Mouse (Mus musculus) cerebellum, postnatal 4 days (tissue): ENCODE data around the gene Polrmt.

ENCODE experiments used
- DNase-seq, 2 experiments: peaks; one replicate each; pipeline ENCODE4 v3.0.0; 2022; ENCODE audit warnings: low spot score in 2 of 2, mixed read lengths in 1 of 2

The Polrmt gene

DNA sequence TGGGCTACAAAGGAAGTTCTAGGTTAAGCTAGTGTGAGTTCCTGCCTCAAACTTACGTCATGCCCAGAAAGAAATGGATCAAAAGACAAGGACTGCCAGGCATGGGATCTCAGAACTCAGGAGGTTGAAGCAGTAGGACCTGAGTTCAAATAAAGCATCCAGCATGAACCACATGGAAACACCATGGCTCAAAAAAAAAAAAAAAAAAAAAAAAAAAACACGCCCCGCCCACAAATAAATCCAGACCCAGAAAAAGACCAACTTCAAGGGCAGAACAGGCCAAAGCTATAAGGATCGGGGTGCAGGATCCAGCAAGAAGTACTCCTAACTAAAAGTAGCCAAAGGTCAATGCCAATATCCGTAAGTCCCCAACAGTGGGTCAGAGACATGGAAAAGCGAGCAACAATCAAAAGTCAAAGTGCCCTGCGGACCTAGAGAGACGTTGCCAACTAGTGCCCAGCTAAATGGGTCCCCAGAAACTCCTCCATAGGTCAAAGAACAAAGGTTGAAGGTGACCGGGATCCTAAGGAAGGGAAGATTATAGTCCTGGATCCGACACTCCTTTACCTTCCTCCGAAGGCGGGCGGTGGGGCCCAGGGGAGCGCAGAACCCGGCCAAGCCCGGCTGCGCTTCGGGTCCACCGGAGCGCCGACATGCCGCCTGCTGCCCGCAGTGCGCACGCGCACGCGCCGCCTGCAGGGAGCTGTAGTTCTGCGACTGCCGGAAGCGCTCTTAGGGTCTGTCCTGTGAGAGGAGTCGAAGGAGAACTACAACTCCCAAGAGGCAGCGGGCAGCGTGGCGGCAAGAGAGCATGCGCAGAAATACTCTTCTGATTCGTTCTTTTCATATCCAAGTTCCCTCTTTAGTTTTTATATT lies at the start of gene Polrmt:
Gene Polrmt (minus strand): TSS at position 684 of the 876 bp plus-strand sequence.
- DNase-seq, result peak; percentile 88 to 96

DNA sequence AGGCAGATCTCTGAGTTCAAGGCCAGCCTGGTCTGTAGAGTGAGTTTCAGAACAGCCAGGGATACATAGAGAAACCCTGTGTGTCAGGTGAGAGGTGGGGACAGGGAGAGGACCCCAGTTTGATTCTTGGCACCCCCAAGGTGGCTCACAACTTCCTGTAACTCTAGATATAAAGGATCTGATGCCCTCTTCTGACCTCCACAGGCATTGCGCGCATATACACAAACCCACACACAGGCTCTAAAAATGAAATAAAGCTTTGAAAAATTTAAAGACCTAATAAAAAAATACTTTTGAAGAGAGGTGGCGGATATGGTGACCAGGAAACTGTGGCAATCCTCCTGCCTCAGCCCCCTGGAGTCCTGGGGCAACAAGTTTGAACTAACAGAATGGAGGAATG lies 49.5 kb upstream of the Polrmt start:
- DNase-seq, result no peak

DNA sequence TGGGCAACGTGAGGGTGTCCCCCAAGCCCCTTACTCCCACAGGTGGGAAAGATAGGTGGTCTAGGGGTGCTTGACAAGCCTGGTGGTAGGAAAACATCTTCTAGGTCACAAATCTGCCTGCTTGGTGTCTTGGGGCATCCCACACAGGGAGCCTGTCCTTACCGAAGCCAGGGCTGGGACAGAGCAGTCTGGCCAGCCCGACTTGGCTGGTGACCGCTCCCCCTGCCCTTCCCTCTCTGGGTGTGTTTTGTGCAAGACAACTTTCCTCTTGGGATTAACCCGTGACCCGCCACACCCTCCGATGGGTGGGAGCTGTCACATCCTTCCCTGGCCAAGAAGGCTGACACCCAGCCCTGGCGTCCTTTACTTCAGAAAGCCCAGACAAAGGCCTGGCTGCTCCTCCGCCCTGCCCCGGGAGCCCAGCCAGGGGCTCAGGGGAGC lies 48.1 kb upstream of the Polrmt start:
- no peak for DNase-seq

DNA sequence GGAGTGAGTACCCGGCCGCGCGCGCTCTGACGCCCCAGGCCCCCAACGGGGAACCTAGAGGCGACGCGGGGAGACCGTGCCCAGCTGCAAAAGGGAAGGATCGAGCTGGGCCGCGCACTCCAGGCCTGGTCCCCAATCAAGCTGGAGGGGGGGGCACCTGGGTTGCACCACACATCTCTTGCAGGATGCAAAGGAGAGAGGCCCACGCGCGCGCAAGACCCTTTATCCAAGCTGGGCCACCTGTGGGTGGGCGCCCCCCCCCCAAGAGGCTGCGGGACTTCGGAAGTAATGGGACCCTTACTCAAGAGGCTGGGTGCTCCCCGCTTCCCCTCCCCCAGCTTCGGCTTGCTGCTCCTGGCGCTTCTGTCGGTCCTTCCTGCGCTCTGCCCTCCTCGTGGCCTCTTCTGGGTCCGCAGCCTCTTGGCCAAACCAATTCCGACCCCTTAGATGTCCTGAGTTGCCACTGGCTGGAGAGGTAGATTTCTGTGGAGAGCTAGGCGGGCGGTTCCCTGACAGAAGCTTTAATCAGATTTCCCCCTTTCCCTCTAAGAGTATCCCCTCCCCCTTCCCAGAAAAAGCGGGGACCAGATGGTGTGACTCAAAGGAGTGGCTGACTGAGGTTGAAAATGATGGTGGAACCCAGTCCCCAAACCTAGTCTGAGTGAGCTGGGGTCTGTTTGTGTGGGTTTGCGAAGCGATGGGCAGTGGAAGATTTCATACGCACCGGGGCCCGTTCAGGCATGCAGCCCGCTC lies 47.5 kb upstream of the Polrmt start:
- DNase-seq, result no peak

DNA sequence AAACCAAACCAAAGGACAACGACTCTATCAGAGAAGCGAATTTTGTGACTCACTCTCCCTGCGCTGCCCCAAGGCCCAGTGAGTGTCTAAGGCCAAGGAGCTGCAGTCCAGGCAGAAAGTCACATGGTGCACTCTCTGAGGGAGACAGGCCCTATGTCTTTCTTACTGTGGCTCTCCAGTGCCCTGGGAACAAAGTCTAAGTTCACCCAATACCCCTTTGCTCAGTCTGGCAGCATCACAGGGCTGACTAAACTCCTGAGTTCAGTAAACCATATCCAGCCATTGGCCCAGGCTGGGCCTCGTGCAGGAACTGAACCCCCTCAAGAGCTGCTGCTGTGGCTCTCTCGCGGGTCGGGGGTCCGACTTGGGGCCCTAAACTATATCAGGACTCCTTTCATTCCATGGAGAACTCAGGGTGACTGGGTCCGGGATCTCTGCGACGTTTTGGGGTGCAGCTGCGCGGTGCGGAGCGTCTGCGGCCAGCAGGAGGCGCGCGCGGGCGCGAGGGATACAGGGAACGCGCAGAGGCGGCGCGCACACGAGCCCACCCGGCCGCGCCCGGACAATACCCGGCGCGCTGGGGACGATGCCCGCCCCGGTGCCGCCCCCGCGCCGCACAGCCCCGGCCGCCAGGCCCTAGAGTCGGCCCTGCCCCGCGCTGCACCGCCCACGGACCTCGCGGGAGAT lies 46.8 kb upstream of the Polrmt start, which contains the start of gene Palm:
Gene Palm (plus strand): TSS at position 522 of the 687 bp plus-strand sequence.
- DNase-seq, result peak; percentile 69 to 84

DNA sequence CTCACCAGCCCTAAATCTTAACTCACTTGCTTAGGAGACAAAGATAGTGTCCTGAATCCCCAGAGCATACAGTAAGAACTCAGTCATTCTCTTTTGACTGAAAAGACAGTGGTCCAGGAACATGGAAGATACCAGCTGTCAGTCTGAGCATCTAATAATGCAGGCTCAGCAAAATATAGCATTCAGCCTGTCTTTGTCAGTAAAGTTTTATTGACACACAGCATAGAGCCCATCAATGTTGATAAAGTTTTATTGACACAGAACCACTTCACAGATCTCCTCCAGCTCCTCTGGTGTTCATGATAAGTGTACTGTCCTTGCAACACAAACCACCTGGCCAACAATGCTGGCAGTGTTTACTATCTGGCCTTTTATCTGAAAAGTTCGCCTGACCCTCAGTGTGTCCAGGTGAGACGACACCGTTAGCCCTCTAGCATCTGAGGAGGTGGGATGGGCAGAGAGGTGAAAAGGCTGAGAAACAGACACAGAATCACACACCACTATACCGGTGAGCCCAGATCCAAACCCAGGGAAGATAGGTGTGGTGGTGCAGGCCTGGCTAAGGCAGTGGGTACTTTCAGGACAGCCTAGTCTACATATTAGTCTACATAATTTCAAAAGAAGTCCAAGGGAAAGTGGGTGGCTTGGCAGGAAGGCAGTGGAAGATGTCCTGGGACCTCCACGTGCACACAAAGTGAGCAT lies 46.1 kb upstream of the Polrmt start:
- no peak for DNase-seq

DNA sequence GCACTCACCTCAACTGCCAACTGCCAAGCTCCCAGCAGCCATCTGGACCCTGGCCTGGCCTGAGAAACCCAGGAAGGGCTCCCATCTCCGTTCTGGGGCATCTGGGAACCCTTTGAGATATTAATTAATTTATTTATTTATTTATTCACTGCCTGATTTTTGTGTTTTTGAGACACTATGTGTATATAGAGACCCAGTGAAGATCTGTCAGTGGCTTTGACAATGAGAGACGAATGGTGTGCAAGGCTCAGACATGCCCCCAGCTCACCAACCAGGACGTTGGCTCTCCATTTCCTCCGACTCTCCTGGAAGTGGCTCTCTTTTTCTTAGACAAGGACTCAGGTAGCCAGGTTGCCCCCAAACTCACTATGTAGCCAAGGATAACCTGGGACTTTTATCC lies 44.5 kb upstream of the Polrmt start, which contains the start of gene Prss57:
Gene Prss57 (minus strand): TSS at position 101 of the 400 bp plus-strand sequence.
- DNase-seq, result no peak

DNA sequence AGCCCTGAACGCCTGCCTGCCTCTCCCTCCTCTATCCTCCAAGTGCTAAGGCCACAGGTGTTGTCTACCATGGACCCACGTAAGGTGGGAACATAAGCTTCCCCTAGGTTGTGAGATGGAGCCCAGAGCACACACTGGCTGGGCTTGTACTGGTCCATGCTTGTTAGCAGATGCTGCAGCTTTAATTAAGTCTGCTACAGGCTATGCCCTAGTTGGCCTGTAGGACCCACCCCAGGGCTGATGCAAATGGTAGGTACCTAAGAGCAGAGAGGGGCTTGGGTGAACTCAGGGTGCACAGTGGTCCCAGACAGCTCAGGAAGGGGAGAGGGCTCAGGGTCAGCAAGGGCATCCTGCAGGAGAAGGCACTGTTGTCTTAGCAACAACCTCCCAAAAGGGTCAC lies 43.2 kb upstream of the Polrmt start:
- DNase-seq, result no peak

DNA sequence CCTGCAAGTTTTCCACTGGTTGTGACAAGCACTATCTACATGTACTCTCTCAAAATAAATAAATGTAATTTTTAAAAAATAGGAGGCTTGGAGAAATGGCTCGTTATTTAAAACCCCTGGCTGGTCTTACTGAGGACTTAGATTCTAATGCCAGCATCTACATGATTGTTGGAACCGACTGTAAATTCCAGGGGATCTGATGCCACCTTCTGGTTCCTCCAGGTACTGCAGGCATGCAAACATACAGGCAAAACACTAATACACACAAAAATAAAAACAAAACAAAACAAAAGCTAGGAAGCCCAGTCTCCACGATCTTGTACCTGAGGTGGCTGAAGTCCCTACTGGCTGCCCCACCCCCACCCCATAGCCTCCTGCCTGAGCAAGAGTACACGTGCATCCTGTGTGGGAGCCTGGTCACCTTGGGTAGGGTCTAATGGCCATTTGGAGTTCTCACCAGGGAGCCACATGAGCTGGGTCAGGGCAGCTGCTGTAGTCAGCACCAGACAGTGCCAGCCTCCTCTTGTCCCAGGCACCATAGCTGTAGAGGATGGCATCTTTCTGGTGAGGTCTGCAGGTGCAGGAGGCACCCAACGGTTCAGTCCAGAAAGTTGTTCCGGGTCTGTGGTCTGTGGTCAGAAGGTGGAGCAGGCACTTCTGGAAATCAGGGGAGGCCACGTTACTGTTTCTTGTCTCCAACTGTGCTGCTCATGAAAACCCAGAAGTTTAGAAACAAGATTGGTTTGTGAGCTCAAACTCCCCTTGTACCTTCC lies 42.2 kb upstream of the Polrmt start:
- peak; percentile 67 to 82 for DNase-seq

DNA sequence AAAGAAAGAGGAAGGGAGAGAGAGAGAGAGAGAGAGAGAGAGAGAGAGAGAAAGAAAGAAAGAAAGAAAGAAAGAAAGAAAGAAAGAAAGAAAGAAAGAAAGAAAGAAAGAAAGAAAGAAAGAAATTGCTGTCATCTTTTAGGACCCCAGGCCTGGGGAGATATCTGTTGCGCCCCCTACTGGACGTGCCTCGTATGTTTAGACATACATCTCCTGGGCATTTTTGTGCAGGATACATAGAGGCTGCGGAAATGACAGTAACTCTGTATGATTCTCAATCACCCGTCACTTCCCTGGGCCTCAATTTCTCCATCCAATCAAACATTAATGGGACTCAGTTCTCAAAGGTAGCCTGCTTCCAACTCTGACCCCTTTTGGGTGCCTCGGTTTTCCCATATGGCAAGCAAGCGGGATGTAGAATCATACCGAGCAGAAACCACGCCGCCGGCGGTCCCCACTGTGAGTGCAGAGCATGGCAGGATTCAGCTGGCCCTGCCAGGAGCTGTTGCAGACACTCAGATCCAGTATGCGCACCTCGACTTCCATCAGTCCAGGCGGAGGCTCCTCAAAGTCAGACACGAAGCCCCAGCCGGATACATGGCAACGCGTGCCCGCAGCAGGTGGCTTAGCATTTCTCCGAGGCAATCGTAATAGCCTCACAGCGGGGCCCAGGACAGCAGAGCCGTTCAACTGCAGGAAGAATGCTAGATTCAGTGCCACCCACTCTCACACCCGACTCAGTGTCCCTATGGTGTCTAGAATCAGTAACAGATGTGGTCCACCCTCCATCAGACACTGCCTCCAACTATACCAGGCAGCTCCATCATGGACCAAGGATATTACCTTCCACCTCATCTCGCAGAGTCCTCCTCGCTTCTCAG lies 37.8 kb upstream of the Polrmt start:
- DNase-seq, result peak in 1 of 2 experiments; percentile 48

DNA sequence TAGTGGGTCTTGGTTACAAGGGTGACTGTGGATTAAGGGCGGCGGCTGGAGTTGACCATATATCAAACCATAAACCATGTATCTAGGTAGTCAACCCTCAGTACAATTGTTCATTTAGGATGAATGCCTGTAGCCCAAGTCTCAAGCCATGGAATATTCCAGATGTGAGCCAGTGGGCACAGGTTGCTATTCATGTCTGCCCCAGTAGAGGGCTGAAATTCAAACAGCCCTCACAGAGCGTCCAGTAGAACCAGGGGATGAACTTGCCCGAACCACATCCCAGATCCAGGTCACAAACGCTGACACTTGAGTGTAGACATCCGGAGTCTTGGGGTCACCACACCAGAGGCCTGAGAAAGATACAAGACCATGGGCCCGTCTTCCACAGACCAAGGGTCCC lies 36.7 kb upstream of the Polrmt start:
- DNase-seq, result no peak

DNA sequence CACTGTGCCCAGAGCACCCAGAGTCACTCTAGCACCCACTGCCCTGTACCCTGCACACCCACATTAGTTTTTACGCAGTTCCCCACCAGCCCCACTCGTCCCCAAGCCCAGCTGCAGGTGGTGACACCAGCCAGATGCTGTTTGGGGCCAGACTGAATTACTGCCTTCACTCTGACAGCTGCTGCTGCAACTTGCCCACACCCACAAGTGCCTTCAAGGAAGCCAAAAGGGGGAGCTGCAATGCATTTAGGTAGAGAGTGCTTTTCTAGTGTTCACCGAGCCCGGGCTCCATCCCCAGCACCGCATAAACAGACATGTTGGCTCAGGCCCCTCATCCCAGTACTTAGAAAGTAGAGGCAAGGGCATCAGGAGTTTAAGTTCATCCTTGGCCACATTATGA lies 35.6 kb upstream of the Polrmt start:
- no peak for DNase-seq

DNA sequence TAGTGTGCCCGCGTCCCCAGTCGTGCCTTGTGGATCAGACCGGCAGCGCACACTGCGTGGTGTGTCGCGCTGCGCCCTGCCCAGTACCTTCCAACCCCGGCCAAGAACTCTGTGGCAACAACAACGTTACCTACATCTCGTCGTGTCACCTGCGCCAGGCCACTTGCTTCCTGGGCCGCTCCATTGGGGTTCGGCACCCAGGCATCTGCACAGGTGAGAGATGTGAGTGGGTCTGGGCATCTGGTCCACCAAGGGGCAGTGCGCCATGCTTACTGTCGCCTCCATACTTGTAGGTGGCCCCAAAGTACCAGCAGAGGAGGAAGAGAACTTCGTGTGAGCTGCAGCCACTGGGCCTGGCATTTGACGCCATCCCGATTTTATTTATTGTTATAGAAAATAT lies 34.8 kb upstream of the Polrmt start:
- no peak for DNase-seq

DNA sequence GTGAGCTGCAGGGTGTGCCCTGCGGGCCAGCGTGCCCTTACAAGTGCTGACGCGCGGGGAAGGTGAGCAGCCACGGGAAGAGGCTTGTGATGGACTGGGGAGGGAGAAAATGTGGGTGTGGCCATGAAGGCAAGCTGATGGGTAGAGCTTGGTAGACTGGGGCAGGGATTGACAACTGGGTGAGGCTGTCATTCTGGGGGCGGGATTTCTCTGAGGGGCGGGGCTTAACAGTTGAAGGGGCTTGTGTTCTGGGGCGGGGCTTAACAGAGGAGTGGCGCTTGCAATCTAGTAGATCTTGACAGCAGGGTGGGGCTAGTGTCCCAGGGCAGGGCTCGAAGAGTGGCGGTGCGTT lies 34.3 kb upstream of the Polrmt start:
- DNase-seq, result peak in 1 of 2 experiments; percentile 48

DNA sequence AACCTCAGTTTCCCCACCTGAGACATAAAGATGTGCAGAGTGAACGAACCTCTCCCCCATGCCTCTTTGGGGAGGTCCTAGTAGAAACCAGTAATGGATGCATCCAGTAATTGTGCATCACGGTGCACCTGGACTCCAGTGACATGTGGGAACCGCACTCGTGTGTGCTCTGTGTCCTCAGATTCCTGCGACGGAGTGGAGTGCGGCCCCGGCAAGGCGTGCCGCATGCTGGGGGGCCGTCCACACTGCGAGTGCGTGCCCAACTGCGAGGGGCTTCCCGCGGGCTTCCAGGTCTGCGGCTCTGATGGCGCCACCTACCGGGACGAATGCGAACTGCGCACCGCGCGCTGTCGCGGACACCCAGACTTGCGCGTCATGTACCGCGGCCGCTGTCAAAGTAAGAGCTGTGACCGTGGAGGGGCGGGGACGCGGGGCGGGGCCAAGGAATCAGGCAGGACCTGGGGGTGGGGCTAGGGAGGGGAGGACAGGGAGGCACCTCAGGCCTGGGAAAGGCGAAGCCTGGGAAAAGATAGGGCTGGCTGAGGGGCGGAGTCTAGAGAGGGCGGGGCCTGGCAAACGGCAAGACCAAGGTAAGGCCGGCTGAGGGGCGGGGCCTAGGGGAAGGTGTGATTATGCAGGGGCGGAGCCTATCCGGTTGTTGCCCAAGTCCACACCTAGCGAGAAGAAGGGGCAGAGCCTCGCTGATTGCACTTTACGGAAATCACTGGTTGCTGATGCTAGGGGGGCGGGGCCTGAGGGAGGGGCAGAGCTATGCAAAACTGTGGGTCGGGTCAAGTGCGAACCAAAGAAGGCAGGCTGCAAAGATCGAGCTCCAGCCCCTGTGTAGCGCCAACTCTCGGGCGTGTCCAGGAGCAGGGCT lies 33.6 kb upstream of the Polrmt start:
- peak; percentile 95 to 98 for DNase-seq

DNA sequence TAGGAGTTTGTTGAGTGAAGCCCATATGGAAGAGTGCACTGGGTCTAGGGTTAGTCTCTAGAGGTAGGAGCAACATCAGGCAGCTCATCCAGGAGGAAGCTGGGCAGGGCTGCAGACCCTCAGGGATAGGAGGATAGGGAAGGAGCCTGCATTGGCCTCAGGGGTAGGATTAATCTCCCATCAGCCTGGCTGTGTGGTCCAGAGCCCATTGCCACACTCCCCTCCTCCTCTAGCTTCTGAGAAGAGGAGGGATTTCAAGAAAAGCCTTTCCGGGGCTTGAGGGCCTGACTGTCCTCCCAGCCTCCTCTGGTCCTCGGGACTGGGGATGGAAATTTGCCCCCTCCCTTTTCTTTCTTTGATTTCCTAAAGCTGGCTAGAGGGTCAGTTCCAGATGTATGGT lies 32.8 kb upstream of the Polrmt start:
- DNase-seq, result no peak

DNA sequence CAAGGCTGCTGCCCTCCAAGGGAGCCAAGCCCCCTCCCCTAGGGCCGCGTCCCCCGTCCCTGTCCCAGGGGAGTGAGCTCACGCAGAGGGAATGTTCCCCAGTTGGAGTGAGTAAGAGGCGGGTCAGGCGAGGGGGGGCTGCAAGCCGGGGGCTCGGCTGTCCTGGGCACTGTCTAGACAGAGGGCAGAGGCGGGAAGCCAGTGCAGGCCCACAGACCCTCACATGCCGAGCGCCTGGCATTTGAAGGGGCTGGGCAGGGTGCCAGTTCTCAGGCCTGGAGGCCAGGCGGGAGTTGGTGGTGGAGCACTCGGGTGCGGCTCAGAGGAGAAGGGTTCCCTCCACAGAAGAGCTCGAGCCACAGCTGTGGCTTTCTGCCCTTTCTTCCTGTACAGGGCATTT lies 31.6 kb upstream of the Polrmt start:
- DNase-seq, result peak in 1 of 2 experiments; percentile 74

DNA sequence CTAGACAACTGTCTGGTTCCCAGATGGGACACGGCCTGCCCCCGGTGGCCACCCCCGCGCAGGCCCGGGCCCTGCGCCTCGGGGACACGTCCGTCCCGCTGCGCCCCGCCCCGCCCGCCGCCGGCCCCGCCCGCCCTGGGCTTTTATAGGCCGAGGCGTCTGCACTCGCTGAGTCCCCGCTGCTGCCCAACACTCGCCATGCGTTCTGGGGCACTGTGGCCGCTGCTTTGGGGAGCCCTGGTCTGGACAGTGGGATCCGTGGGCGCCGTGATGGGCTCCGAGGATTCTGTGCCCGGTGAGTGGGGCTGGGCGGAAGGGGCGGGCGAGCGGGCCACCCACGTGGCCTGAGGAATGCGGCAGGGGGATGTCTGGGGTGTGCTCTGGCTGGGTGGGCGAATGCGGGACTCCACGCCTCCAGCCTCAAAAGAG lies 30.7 kb upstream of the Polrmt start, which contains the start of gene Fstl3:
Gene Fstl3 (plus strand): TSS at position 170 of the 429 bp plus-strand sequence.
- no peak for DNase-seq
